Mouse (Mus musculus) c-Kit-positive CD71-positive TER-119-positive erythroid progenitor cells, embryonic 14.5 days (primary cell): ENCODE measurements around the gene Gad1.

Experiments used
- DNase-seq: peaks from one replicate; pipeline ENCODE4 v3.0.0-alpha.2; 2013; ENCODE audit warnings: low spot score

Gene Gad1

DNA sequence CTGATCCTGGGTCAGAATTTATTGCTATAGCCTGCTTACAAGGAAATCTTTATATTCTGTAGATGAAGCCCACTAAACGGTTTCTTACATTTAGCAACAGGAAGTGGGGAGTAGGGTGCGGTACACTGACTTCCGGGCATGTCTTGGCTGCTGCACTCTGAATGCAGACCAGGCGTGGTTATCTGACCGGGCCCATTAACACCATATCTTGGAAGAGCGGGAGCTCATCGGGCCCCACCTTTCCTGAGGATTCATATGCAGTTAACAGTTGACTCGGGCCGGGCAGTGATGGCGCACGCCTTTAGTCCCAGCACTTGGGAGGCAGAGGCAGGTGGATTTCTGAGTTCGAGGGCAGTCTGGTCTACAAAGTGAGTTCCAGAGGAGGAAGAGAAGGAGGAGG, 75.5 kb downstream of the Gad1 start:
- no peak for DNase-seq

DNA sequence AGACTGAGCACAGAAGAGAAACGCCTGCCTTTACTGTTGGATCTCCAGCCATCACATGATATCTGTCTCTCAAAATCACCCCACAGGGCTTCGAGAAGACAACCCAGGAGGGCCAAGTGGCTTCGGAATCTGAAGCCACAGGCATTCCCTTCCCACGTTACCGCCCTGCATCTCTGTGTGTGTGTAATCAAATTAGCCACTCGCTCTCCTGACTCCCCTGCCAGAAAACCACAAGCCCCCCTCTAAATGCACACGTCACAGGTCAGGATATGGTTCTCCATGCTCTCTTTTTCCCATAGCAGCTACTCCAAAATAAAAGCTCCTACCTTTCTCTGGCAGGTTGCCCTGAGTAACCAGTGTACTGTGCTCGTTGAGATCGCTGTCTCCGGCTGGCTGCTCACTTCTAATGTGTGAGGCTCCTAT, 76.5 kb downstream of the Gad1 start:
- DNase-seq, result no peak

DNA sequence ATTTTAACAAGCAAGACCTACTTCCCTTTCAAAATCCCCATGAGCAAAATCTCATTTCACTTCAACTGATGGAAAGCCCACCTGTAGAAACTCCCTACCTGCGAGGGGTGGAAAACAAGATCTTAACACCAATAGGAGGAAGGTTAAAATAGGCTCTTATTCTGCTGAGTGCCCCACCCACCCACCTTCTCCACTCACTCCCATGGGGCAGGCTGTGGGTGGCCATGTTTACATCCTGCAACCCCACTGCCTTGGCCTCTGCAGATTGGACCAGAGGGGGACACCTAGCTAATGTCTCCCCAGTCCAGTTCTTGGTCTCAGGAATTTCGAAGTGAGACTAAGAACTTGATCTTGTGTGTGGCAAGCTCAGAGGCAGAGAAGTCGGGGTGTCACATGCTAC, 77.0 kb downstream of the Gad1 start:
- DNase-seq, result no peak

DNA sequence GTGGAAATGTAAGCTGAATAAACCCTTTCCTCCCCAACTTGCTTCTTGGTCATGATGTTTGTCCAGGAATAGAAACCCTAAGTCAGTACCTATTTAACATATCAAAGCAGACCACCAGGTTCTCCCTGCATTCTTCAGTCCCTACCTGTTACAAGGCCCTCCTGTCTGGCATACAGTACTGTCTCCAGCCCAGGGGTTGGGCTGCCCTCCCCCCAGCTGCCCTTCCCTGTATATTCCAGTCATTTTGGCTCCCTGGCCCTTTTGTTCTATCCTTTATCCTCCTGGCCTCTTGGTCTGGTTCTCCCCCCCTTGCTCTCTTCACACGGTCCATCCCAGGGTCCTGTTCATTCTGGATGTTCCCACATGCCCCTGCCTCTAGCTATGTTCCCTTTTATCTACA, 78.4 kb downstream of the Gad1 start:
- DNase-seq, result no peak

DNA sequence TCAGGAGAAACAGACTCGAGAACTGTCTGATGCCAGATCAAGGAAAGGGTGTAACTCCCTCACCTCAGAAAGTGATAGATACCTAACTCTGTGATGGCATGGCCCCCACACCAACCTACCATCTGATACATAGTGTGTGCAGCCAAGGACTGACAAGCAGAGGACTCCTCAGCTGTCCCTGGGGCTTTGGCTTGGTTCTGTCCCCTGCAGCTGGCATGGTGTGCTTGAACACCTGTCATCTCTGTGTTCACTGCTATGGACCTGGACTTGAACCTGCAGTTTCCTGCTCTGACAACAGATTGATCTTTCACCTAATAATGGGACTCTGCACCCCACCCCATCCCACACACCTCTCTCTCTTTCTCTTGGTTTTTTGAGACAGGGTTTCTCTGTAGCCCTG, 79.5 kb downstream of the Gad1 start:
- no peak for DNase-seq

DNA sequence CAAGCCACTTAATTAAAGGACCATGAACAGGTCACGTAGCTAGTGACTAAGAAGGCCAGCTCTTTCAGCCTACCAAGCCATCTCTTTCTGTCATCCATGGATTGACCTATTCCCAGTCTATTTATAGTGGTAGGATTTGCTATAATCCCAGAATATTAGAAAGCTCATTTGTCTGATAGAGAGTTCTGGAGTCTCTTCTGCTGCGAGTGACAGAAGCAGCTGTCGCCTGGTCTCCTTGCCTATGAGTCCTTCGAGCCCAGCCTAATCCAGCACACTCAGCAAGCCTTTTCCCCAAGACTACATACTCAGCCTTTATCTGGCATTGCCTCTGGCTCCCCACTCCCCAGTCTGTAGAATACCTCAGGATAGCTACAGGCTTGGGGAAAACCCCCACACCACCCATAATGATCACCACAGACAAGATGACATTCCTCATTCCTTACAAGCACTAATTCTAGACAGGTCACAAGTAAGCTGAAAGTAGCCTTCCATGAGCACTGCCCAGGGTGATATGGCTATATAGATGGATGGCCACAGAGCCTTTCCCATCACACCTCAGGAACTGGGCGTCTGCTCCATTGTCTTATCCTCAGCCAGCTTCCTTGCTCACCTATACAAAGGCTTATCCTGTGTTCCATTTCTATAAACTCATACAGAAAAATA, 81.3 kb downstream of the Gad1 start:
- no peak for DNase-seq

DNA sequence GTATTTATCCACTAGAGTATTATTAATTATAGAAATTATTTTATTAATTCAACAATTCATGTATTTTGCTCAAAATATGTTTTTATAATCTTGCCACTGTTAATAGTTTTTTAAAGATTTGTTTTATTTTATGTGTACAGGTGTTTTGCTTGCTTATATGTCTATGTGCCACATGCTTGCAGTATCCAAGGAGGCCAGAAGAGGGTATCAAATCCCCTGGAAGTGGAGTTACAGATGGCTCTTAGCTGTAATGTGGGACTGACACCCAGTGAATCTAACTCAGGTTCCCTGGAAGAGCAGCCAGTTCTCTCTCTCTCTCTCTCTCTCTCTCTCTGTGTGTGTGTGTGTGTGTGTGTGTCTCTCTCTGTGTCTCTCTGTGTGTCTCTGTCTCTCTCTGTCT, 88.1 kb downstream of the Gad1 start:
- no peak for DNase-seq

DNA sequence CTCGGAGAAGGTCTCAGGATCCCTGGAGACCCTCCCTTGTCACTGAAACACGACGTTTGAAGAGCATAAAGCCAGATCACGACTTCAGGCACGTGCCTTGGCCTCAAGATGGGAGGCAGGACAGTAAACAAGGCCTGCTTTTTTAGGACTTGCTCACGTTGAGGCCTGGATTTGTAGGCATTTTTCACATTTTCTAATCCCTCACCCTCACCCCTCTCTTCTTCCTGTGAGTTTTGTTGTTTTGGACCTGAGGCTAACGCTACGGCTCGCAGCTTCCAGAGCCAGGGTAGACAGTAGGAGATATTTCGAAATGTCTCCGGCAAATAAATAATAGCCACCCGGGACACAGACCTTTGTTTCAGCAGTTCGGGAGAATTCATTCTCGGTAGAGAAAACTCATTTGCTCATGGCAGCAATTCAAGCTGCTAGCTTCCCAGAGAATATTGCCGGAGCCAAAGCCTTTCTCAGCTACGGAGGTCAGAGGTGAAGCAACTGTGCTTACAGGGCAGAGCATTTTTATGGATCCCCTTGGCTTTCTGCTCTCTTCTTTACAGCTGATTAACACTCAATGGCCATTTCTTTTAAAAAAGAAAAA, 90.2 kb downstream of the Gad1 start:
- no peak for DNase-seq

DNA sequence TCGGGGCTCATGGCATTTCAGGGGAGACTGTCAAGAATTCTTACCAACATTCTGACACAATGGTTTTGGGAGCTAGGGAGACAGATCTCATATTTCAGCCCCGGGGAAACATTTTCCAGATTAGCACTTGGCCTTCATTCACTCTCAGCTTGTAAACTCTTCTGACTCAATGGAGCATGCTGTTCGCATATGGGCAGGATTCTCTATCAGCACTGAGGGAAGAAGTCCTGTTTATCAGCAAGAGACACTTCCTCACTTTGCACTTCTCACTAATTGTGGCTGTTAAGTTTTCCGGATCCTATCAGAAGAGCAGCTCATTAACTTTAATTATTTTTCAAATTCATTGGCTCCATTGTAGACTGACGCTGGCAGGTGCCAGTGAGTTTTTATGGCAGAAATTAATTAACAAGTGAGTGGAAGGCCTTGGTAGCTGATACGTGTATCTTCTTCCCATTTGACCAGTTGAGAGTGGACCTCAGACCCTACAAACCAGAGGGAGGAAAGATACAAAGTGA, 92.5 kb downstream of the Gad1 start:
- no peak for DNase-seq

DNA sequence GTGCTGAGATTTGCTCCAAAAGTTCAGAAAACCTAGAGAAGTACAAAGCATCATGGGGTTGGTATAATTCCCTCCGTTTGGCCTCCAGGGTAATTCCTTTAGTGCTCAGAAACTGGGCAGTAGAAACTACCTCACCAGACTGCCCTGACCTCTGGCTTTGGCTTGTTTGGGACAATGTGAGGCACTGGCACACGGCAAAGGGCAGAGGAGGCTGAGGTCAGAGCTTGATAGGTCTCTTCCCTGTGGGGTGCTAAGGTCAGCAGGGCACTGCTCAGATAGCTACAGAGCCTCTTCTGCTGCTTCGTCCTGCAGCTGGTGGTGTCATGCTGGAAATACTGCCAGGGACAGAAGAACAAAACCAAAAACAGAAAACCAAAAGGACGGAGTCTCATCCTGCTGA, 94.8 kb downstream of the Gad1 start:
- no peak for DNase-seq

DNA sequence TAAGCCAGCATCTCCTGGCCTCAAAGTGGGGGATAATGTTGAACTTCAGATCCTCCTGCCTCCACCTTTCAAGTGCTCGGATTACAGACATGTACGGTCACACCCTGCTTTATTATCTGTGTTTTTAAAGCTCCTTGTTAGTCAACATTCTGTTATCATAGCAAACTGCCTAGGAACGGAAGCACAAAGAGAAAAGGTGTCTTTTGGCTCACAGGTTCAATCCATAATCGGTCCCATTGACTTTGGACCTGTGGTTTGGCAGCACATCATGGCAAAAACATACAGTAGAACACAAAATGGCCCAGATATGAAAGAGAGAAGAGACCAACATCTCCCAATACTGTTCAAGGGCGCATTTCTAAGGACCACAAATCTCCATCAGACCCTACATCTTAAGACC, 95.4 kb downstream of the Gad1 start:
- DNase-seq, result no peak

DNA sequence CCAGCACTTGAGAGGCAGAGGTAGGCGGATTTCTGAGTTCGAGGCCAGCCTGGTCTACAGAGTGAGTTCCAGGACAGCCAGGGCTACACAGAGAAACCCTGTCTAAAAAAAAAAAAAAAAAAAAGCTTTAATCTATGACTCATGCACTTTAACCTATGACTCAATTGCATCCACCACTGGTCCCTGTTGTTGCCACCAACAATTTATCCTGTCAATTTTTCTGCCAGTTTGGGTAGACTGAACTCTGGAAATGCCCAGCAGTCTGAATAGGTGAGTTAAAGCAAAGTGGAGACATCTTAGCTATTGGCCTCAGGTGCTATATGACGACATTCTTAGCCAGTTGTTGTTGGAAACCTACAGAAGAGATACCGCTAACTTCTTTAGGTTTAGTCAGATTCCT, 96.6 kb downstream of the Gad1 start:
- DNase-seq, result no peak
